Mouse (Mus musculus) layer of hippocampus, postnatal 36 days (tissue): ENCODE results near the gene Rnf222. TPM values are rescaled to one million over a fixed set of nuclear protein-coding genes. Genes with fewer than 3 reads are reported as not detected.
A peak's percentile ranks its signal among the peaks of the same experiment; 100 is the strongest.

ENCODE experiments used
- DNase-seq, 2 experiments: peaks; one replicate each; pipeline ENCODE4 v3.0.0; 2022
- total RNA-seq, 2 experiments: library from RNA; stranded (reverse); gene quantifications; 2 replicates each; pipeline ENCODE4 v1.2.3; 2021

The Rnf222 gene
- total RNA-seq: not detected

GRCm38 (mm10) chr11:68888253-68888652 lies at the start of gene Rnf222:
Rnf222 (plus strand) TSS chr11:68888553.
- no peak for DNase-seq

GRCm38 (mm10) chr11:68839606-68840005 lies 48.7 kb upstream of the Rnf222 start:
- DNase-seq: no peak

- DNase-seq: no peak
Observed at GRCm38 (mm10) chr11:68850862-68851261, 37.5 kb upstream of the Rnf222 start.

- no peak for DNase-seq
Observed at GRCm38 (mm10) chr11:68851644-68852485, 36.5 kb upstream of the Rnf222 start.

GRCm38 (mm10) chr11:68852486-68852901 lies 35.9 kb upstream of the Rnf222 start:
- no peak for DNase-seq

- DNase-seq: peak; percentile 100
Observed at GRCm38 (mm10) chr11:68852932-68853409, 35.4 kb upstream of the Rnf222 start.

GRCm38 (mm10) chr11:68853611-68854401 lies 34.5 kb upstream of the Rnf222 start:
- DNase-seq: no peak

- DNase-seq: no peak
Observed at GRCm38 (mm10) chr11:68854621-68855020, 33.7 kb upstream of the Rnf222 start.

- no peak for DNase-seq
Observed at GRCm38 (mm10) chr11:68857329-68857728, 31.0 kb upstream of the Rnf222 start.

- no peak for DNase-seq
Observed at GRCm38 (mm10) chr11:68859943-68860593, 28.3 kb upstream of the Rnf222 start.

GRCm38 (mm10) chr11:68862260-68862659 lies 26.1 kb upstream of the Rnf222 start:
- DNase-seq: no peak

GRCm38 (mm10) chr11:68863631-68864091 lies 24.7 kb upstream of the Rnf222 start:
- DNase-seq: no peak

- DNase-seq: no peak
Observed at GRCm38 (mm10) chr11:68864544-68865189, 23.7 kb upstream of the Rnf222 start.

- no peak for DNase-seq
Observed at GRCm38 (mm10) chr11:68871277-68871676, 17.1 kb upstream of the Rnf222 start.

- no peak for DNase-seq
Observed at GRCm38 (mm10) chr11:68871748-68872147, 16.6 kb upstream of the Rnf222 start, which contains the start of gene Ndel1. Ndel1 (minus strand) TSS chr11:68871858.

GRCm38 (mm10) chr11:68874841-68875240 lies 13.5 kb upstream of the Rnf222 start:
- peak in 1 of 2 experiments; percentile 26 for DNase-seq

- no peak for DNase-seq
Observed at GRCm38 (mm10) chr11:68878811-68879210, 9.5 kb upstream of the Rnf222 start.

GRCm38 (mm10) chr11:68882107-68882506 lies 6.2 kb upstream of the Rnf222 start:
- no peak for DNase-seq

GRCm38 (mm10) chr11:68883843-68884242 lies 4.5 kb upstream of the Rnf222 start:
- no peak for DNase-seq

GRCm38 (mm10) chr11:68884368-68884767 lies 4.0 kb upstream of the Rnf222 start:
- DNase-seq: no peak

- no peak for DNase-seq
Observed at GRCm38 (mm10) chr11:68886091-68886490, 2.3 kb upstream of the Rnf222 start.

GRCm38 (mm10) chr11:68888653-68889052 lies 300 bp downstream of the Rnf222 start:
- DNase-seq: no peak
